Mouse (Mus musculus): ENCODE measurements around the gene Sf3b3.
"Not testable (repeated sequence)": the region's sequence is repeated elsewhere in the genome, so short reads cannot be mapped to it uniquely, and the experiment has no call there.

Sf3b3 gene

GRCm38 (mm10) chr8:110846405-110847170 lies at the start of gene Sf3b3, which contains the start of gene Cog4:
TSS of gene Sf3b3 (minus strand) at chr8:110846787.
TSS of gene Cog4 (plus strand) at chr8:110846600.
- no peak for DNase-seq (ENCODE audit: extremely low read depth, low read depth, low spot score)

GRCm38 (mm10) chr8:110895812-110896211 lies 49.2 kb upstream of the Sf3b3 start:
- no peak for DNase-seq (ENCODE audit: extremely low read depth, low read depth, low spot score)

GRCm38 (mm10) chr8:110895254-110895653 lies 48.7 kb upstream of the Sf3b3 start:
- DNase-seq (ENCODE audit: extremely low read depth, low read depth, low spot score): no peak

GRCm38 (mm10) chr8:110894851-110895250 lies 48.3 kb upstream of the Sf3b3 start:
- DNase-seq (ENCODE audit: extremely low read depth, low read depth, low spot score): no peak

- no peak for DNase-seq (ENCODE audit: extremely low read depth, low read depth, low spot score)
Measured at GRCm38 (mm10) chr8:110892913-110893312, 46.3 kb upstream of the Sf3b3 start.

- DNase-seq (ENCODE audit: extremely low read depth, low read depth, low spot score): no peak
Measured at GRCm38 (mm10) chr8:110892040-110892439, 45.5 kb upstream of the Sf3b3 start.

GRCm38 (mm10) chr8:110889904-110890470 lies 43.4 kb upstream of the Sf3b3 start:
- DNase-seq (ENCODE audit: extremely low read depth, low read depth, low spot score): no peak

- no peak for DNase-seq (ENCODE audit: extremely low read depth, low read depth, low spot score)
Measured at GRCm38 (mm10) chr8:110888860-110889259, 42.3 kb upstream of the Sf3b3 start.

GRCm38 (mm10) chr8:110888441-110888840 lies 41.9 kb upstream of the Sf3b3 start:
- DNase-seq (ENCODE audit: extremely low read depth, low read depth, low spot score): no peak

- no peak for DNase-seq (ENCODE audit: extremely low read depth, low read depth, low spot score)
Measured at GRCm38 (mm10) chr8:110887551-110887950, 41.0 kb upstream of the Sf3b3 start.

- no peak for DNase-seq (ENCODE audit: extremely low read depth, low read depth, low spot score)
Measured at GRCm38 (mm10) chr8:110886634-110887033, 40.0 kb upstream of the Sf3b3 start.

- no peak for DNase-seq (ENCODE audit: extremely low read depth, low read depth, low spot score)
Measured at GRCm38 (mm10) chr8:110883824-110884223, 37.2 kb upstream of the Sf3b3 start.

- no peak for DNase-seq (ENCODE audit: extremely low read depth, low read depth, low spot score)
Measured at GRCm38 (mm10) chr8:110881741-110882310, 35.2 kb upstream of the Sf3b3 start.

GRCm38 (mm10) chr8:110877862-110878261 lies 31.3 kb upstream of the Sf3b3 start:
- DNase-seq (ENCODE audit: extremely low read depth, low read depth, low spot score): no peak

- DNase-seq (ENCODE audit: extremely low read depth, low read depth, low spot score): no peak
Measured at GRCm38 (mm10) chr8:110870501-110870900, 23.9 kb upstream of the Sf3b3 start.

GRCm38 (mm10) chr8:110861347-110862025 lies 14.9 kb upstream of the Sf3b3 start:
- DNase-seq (ENCODE audit: extremely low read depth, low read depth, low spot score): not testable (repeated sequence)

GRCm38 (mm10) chr8:110859651-110860501 lies 13.3 kb upstream of the Sf3b3 start:
- no peak for DNase-seq (ENCODE audit: extremely low read depth, low read depth, low spot score)

- DNase-seq (ENCODE audit: extremely low read depth, low read depth, low spot score): no peak
Measured at GRCm38 (mm10) chr8:110856760-110857461, 10.3 kb upstream of the Sf3b3 start.

GRCm38 (mm10) chr8:110856073-110856472 lies 9.5 kb upstream of the Sf3b3 start:
- not testable (repeated sequence) for DNase-seq (ENCODE audit: extremely low read depth, low read depth, low spot score)

GRCm38 (mm10) chr8:110851186-110851585 lies 4.6 kb upstream of the Sf3b3 start:
- DNase-seq (ENCODE audit: extremely low read depth, low read depth, low spot score): no peak
